Mouse (Mus musculus) liver, adult 2 months (tissue): ENCODE data around the gene Spon1.

Source experiments
- CTCF ChIP-seq: fragments of 200-500 bp; IDR thresholded peaks from 2 replicates; pipeline ENCODE4 v1.5.1; 2011; ENCODE audit warnings: low read depth, low read length, control low read depth
- POLR2A ChIP-seq: fragments of 200-500 bp; IDR thresholded peaks from 2 replicates; pipeline ENCODE4 v1.6.1; 2011; ENCODE audit warnings: low read length, control low read depth; ENCODE audit not compliant: insufficient read depth; ENCODE audit errors: extremely low read depth

- peak; percentile 24; the same call in 1 of the 2 replicates for TF ChIP-seq CTCF
- no peak for TF ChIP-seq POLR2A
These were observed 313.5 kb downstream of the Spon1 start for GRCm38 (mm10) chr7:114079343-114079742.
